Mouse (Mus musculus) embryo, embryonic 10 days (tissue): Measurements from ENCODE around the gene Speer4f2.
A peak's percentile ranks its signal among the peaks of the same experiment; 100 is the strongest.
"Not testable (repeated sequence)": the region's sequence is repeated elsewhere in the genome, so short reads cannot be mapped to it uniquely, and the experiment has no call there.

Experiments used
- DNase-seq: peaks from one replicate; pipeline ENCODE4 v3.0.0-alpha.2; 2015; ENCODE audit warnings: low spot score

The Speer4f2 gene

GRCm38 (mm10) chr5:17372880-17373279, at the start of gene Speer4f2:
Gene Speer4f2, plus strand, starts transcription at chr5:17373180.
- DNase-seq, result not testable (repeated sequence)

GRCm38 (mm10) chr5:17328946-17329566, 43.9 kb upstream of the Speer4f2 start:
- no peak for DNase-seq

- no peak for DNase-seq
Measured at GRCm38 (mm10) chr5:17334836-17335235, 38.1 kb upstream of the Speer4f2 start.

- not testable (repeated sequence) for DNase-seq
Measured at GRCm38 (mm10) chr5:17345741-17346140, 27.2 kb upstream of the Speer4f2 start.

- DNase-seq, result no peak
Measured at GRCm38 (mm10) chr5:17359394-17359999, 13.5 kb upstream of the Speer4f2 start.

GRCm38 (mm10) chr5:17389926-17390325, 16.9 kb downstream of the Speer4f2 start:
- DNase-seq, result no peak

- no peak for DNase-seq
Measured at GRCm38 (mm10) chr5:17391207-17391606, 18.2 kb downstream of the Speer4f2 start.

GRCm38 (mm10) chr5:17400571-17400970, 27.6 kb downstream of the Speer4f2 start:
- DNase-seq, result no peak

GRCm38 (mm10) chr5:17401206-17402077, 28.5 kb downstream of the Speer4f2 start:
- DNase-seq, result no peak

GRCm38 (mm10) chr5:17402330-17403125, 29.5 kb downstream of the Speer4f2 start:
- no peak for DNase-seq

GRCm38 (mm10) chr5:17403584-17403983, 30.6 kb downstream of the Speer4f2 start:
- no peak for DNase-seq

GRCm38 (mm10) chr5:17408924-17409660, 36.1 kb downstream of the Speer4f2 start:
- DNase-seq, result no peak

GRCm38 (mm10) chr5:17417201-17417600, 44.2 kb downstream of the Speer4f2 start:
- DNase-seq, result no peak

- peak; percentile 86 for DNase-seq
Measured at GRCm38 (mm10) chr5:17419215-17419820, 46.3 kb downstream of the Speer4f2 start.

GRCm38 (mm10) chr5:17419921-17420320, 46.9 kb downstream of the Speer4f2 start:
- DNase-seq, result no peak

GRCm38 (mm10) chr5:17422225-17422624, 49.2 kb downstream of the Speer4f2 start:
- DNase-seq, result no peak

- no peak for DNase-seq
Measured at GRCm38 (mm10) chr5:17426930-17427329, 54.0 kb downstream of the Speer4f2 start.
